Mouse (Mus musculus) left cerebral cortex, adult 9 months (tissue): ENCODE measurements around the gene Gm20888.
"Not testable (repeated sequence)": the region's sequence is repeated elsewhere in the genome, so short reads cannot be mapped to it uniquely, and the experiment has no call there.

Experiments used
- DNase-seq, 2 experiments: peaks; one replicate each; pipeline ENCODE4 v3.0.0; 2022; ENCODE audit warnings: low spot score in 2 of 2

Gm20888 gene

DNA sequence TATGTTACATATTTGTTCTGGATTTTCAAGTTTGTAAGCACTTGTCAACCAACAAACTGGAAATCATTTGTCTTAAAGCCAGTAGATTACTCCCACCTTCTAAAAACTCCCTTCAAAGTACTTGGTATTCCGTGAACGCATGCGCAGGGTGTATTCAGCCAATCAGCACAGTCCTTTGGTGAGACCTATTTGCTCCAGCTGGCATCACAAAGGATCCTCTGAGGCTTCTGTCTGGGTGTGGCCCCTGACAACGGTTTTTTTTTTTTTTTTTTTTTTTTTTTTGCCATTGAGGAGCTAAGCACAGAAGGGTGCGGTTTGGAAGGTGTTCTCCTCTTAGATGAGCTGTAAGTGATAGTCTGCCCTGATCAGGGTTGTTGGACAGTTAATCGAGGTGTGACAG lies at the start of gene Gm20888:
Gene Gm20888 (plus strand): TSS at position 301 of the 400 bp plus-strand sequence.
- not testable (repeated sequence) for DNase-seq
